Mouse (Mus musculus) right cerebral cortex, postnatal 14 days (tissue): Measurements from ENCODE around the gene 4921530L21Rik.

ENCODE experiments used
- DNase-seq: peaks from one replicate; pipeline ENCODE4 v3.0.0; 2022

Gene 4921530L21Rik

DNA sequence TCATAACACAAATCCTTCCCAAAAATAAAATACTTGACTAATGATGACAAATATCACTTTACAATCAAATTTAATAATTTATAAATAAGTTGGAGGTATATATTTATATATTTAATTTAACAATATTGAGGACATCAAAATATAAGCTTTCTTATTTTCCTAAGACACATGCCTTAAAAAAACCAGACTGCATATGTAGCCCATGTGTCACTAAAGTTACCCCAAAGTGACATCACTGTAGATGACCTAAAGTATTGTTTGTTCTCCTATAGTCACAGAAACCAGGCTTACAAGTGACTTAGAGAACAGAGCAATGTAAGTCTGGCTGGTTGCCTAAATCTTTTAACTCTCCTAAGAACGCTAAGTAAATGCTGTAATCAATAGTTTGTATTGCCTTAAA is at the start of gene 4921530L21Rik:
TSS of gene 4921530L21Rik (plus strand) at position 301 of the 400 bp plus-strand sequence.
- no peak for DNase-seq

DNA sequence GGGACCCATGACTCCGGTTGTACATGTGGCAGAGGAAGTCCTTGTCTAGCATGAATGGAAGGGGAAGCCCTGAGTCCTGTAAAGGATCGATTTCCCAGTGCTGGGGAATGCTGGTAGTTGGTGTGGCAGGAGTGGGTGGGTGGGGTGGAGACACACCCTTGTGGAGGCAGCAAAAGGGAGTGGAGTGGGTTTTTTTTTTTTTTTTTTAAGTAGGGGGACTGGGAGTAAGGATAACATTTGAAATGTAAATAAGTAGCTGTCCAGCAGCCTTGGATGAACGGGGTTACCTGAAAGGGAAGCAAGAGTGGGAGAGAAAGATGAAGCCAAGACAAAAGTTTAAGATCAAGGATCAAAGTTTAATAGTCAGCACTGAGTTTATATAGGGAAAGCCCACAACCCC is 47.2 kb upstream of the 4921530L21Rik start:
- DNase-seq: no peak

DNA sequence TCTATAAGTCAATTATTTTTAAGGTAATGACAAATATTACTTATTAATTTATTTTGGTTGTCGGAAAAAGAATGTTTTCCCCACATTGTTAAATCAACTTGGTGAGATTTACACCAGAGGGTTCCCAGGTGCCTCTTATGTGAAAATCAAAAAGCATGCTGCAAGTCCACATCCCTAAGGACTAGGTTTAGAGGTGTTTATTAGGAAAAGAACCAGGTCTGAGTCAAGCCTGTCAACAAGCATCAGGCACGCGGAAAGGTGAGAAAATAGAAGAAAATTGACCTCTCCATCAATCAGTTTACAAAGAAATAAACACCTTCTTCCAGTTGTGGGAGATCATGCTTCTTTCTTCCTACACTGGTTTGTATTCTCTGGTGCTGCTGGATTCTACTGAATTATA is 18.1 kb upstream of the 4921530L21Rik start:
- DNase-seq: no peak

DNA sequence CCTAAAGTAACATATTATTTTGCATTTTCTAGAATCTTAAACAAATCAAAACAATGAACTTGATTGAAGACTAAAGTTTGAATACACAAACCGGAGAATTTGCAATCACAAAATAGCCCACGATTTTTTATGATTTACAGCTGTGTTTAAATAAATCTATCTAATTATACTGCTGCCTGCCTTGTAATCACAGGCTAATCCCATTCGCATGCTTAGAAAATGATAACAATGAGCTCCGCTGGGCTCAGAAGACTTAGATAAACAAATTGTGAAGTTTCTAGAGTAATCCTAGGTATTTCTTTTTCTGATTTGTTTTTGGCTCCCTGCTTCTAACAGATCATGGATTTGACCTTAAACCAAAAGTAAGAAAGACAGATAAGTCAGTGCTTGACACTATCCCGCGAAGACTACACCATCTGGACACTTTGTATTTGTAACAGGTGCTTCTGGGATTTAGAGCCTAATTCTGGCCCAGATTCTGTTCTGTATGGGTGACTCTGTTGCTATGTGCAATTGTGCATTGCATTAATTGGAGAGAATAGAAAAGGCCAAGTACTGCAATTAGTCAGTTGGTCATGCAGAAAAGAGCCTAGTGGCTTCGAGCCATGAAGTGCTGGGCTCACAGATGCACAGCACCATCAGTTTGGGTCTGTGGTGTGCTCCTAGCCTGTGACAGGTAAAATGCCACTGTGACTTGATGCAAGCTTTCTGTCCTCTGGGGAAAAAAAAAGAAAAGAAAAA is 15.2 kb upstream of the 4921530L21Rik start:
- no peak for DNase-seq

DNA sequence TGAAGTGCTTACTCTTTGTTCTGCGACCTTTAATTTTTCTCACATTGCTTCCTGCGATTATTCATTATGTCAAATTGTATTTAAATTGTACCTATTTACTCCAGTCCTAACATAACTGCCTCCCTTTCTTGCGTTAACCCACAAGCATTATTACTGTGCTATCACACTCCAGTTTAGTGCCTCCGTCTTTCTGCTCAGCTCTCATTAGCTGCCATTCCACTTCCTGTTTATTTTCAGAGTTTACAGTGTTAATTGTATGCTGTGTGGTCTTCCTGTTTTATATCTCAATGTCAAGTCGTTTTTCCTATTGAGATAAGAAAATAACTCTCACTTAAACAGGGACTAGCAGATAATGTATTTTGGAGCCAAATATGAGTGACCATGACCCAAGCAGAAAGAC is 9.0 kb upstream of the 4921530L21Rik start:
- no peak for DNase-seq

DNA sequence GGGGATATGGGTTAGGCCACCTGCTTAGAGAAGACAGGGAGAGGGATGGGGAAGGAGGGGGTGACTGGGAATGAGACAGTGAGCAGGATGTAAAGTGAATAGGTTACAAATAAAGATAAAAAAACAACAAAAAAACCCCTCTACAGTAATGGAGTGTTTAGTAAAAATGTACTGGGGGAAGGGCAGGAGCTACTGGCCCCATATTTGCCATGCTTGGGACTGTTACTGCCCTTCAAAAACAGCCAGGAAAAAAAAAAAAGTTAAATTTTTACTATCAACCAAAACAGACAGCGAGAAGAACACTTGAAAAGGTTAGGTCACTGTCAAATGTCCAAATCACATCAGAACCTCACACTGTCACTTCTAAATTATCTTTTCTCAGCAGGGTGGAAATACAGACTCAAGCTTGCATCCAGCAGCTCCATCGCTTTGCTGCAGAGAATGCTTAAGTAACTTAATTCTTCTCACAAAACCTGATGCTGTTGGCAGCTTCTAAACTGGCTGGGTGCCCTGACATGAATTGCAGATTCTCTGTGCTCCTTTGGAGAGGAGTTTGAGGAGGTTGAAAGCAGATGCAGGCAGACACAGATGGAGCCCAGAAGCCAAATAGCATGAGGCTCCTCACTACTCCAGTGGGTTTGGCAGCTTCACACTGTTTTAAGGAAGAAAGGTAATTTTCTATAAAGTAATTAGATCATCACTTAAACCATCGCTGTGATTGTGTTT is 4.1 kb upstream of the 4921530L21Rik start:
- DNase-seq: peak; percentile 75

DNA sequence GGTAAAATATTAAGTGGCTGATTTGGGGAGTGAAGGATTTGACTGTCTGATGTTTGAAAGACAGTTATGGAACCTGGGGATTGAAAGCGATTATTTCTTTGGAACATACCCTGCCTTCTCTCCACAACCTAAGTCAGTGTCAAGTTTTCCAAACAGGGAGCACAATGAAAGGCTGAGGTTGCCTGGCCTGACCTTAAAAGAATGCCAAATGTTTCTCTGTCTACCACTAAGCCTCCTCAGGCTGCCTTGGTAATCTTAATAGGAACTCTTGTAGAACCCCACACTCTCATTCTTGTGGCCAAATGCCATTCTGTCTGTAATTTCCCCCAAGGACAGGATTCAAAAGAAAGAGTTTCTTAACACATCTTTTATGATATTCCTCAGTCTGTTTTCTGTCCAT is 3.5 kb upstream of the 4921530L21Rik start:
- no peak for DNase-seq

DNA sequence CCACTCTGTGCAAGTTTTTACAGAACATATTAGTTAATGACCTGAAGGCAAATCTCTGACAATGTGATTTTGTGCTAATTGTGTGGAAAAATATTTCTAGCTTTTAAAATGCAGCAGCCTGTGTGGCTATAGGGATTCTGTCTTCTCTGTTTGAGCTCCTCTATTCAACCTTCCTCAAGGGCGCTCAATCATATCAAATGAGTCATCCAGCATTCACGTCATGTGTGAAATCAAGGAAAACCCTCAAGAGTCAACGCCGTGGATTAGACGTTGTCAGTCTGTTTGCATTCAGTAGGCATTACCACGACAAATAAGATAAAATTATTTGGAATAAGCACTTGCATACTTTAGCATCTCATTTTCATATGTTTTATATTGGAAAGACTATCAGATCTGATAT is 18.4 kb downstream of the 4921530L21Rik start:
- no peak for DNase-seq

DNA sequence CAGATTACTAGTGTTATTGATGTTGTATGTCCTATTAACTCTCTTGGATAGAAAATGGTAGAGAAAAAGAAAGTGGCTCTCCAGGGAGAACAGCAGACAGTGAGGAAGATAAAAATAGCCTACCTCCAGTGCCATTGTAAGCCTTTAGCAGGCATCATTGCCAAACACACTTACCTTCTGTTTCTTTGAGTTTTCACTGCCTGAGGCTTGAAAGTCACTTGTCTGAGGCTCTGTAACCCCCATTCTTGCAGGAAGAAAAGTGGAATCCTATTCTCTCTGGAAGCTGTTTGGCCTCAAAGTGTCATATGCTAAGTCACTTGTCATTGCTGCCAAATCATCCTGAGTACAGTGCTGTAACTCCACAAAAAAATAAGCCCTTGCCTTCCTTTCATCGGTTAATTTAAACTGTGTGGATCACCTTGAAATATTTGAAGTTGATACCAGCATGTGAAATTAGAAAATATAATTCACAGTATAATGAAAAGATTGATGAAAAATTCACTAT is 23.6 kb downstream of the 4921530L21Rik start:
- DNase-seq: no peak

DNA sequence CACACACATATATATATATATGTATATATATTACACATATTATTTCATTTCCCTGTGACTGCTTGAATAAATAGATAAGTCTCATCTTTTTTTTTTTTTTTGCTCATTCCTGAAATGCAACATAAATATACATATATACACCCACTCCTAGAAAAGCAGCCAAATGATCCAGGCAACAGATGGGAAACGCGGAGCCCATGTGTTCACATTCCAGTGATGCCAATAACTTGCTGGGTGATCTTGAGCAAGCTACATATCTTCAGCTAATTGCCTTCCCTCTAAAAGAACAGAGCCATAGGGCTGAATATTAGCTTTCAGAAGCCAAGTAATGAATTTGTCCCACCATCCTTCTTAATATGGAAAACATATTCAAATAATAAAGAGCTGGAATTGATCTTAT is 32.2 kb downstream of the 4921530L21Rik start:
- DNase-seq: peak; percentile 35

DNA sequence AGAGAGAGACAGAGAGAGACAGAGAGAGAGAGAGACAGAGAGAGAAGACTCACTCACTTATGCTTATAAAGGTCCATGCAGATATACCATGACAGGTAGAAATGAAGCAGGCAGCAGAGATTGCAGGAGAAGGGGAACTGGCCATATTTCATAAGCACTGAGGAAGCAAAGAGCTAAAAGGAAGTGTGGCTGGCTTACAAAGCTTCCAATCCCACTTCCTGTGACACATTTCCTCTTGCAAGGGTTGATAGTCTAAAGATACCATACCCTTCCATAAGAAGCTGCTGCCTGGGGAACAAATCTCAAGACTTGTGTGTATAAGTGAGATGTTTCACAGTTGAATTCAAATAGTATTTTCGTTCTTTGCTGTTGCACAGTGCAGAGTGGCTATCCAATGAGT is 45.7 kb downstream of the 4921530L21Rik start:
- DNase-seq: no peak

DNA sequence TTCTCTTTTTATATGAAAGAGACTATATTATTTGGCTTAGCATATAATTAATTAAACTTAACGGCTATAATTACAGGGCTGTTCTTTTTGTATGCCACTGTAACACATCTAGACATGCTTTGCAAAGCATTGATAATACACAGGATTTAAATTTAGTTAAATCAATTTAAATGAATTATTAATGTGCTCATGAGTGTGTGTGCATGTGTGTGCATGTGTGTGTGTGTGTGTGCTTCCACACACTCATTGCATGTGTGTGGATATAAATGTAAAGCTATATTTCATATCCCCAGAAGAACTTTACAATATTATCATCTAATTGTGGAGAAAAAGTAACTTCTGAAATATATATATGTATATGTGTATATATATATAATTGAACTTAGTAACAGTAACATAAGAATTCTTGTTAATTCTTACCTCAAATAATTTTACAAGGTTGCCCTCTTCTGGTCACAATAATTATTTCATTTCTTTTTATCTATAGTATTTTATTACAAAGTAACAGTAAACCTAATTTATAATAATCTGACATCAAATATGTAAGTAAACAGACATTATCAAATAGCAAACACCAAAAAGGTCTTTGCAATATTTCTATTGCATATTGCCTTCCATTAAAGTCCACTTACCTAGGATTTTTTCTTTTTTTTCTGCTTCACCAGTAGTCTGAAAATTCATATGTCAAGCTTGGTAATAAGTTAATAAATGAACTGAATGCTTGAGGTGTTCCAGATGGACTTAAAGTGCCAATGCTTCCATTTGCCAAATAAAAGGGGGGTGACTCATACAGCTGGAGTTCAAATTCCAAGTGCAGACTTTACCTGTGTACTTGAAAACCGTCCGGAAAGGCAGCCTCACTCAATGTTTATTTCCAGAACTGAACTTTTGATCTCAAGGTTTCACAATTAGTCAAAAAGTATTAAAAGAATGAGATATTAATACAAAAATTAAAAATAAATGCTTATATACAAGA is 47.0 kb downstream of the 4921530L21Rik start:
- DNase-seq: no peak
